Mouse (Mus musculus) neural tube, embryonic 10.5 days (tissue): ENCODE measurements around the gene Rgl3.

Experiments used
- DNase-seq: peaks from one replicate; pipeline ENCODE4 v3.0.0-alpha.2; 2017; ENCODE audit warnings: low spot score; ENCODE audit errors: extremely low spot score

The Rgl3 gene

DNA sequence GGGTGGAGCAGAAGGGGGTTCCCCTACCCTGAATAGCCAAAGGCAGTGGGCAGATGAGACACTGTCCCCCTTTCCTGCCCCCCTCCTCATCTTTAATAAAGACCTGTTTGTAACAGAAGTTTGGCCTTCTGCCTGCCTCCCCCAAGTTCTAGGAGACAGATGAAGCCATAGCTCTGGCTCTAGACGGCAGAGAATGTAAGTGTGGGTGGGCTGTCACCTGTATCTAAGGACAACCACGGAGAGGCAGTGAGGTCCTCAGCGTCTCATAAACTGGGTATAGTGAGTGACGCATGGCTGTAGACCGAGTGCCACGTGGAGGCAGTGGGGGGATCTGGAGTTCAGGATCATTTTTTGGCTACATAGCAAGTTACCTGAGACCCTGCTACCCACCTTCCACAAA, 40.5 kb downstream of the Rgl3 start:
- DNase-seq: no peak

DNA sequence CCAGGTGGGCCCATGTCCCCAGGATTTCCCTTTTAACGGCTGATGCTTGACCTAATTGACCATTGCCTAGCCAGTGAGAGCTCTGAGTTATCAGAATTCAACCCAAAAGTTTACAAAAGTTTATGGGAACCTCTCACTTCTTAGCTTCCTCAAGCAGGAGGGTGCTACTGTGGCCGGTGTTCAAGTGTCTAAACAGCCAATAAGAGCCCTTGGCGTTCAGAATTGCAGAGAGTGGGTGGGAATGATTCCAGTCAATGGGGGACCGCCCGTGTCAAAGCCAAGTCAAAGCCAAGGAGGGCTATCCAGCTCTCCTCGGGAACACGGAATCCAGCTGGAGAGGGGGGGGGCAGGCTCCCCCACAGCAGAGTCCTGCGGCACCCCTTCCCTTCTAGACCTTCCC, 41.1 kb downstream of the Rgl3 start:
- DNase-seq: no peak

DNA sequence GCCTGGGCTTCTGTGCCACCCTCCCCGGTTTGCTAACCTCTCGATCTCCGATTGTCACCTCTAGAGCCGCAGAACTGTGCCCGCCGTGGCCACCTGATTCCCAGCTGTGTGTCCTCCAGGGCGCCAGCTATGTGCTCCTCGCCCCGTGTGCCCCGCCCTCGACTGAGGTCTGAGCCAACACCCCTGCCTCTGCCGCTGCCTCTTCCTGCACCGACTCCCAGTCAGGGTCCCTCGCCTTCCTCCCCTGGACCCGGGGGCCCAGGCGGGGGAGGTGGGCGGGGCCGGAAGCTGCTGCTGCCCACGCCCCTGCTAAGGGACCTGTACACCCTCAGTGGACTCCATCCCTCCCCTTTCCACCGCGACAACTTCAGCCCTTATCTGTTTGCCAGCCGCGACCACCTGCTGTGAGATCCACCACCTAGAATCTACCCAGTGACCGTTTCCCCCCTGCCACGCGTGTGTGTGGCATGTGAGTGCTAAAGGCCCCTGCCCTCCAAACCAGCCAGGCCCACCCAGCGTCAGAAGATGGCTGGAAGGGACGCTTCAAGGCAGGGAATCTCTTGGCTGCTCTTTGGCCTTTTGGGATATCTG, 41.6 kb downstream of the Rgl3 start:
- DNase-seq: no peak

DNA sequence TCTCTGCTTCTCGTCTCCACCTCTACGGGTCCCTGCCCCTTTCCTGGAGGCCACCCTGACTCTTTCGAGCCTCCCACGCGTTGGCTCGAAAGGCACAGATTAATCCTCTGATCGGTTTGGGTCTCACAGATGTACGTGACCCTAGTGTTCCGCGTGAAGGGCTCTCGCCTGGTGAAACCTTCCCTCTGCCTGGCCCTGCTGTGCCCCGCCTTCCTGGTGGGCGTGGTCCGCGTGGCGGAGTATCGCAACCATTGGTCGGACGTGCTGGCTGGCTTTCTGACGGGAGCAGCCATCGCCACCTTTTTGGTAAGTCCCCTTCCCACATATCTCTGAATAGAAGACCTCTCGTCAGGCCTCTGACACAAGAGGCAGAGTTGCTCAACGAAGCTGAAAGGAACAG, 45.0 kb downstream of the Rgl3 start:
- peak; percentile 29 for DNase-seq

DNA sequence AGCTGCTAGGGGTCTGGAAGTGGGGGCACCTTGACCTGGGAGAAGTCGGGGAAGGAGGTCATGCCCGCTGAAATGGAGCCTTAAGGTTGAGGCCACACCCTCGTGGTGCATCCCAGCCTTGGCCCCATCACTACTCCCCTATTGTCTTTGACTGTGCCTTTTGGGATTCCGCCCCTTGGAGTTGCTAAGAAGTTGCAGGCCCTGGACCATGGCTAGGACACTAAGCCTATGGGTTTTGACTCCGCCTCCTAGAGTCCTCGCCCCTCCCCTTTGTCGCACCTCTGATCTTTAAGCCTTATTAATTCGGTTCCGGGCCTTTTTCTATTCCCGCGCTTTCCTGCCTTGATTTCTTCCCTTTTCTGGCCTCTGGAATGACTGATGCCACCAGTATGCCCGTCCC, 45.6 kb downstream of the Rgl3 start:
- no peak for DNase-seq

DNA sequence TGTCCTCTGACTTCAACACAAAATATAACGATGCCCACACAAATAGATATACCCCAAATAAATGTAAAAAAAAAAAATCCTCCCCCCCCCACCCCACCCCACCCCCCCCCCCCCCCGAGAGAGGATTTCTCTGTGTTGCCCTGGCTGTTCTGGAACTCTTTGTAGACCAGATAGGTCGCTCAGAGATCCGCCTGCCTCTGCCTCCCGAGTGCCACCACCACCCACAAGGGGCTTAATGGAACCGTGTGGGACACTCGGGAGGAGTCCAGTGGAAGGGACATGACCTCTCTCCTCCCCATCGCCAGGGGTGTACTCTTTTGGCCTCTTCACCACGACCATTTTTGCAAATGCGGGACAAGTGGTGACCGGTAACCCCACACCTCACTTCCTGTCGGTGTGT, 46.2 kb downstream of the Rgl3 start:
- DNase-seq: no peak

DNA sequence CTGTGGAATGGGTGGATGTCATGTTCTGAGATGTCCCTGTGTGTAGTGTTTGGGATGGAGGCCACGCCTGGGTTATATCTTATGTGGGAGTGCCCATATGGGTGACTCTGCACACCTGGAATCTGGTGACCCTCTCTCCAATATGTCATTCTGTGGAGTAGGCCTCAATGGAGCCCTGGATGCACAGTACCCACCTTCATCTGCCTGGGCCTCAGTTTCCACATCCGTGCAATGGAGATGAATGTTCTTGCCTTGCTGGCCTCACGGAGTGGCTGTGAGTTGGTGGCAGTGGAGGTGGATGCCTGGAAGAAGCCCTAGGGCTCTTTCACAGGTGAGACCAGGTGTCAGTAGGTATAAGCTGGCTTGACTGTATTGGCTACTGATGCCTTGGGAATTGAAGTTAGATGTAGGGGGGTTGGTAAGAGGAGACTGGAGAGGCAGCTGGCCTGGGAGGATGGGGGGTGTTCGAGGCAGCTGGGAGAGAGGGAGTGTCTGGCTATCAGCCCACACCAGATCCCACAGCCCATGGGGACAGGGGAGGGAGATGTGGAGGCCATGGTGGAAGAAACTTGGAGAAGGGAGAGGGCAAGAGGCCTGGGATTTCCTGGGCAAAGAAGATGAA, 50.9 kb downstream of the Rgl3 start:
- no peak for DNase-seq

DNA sequence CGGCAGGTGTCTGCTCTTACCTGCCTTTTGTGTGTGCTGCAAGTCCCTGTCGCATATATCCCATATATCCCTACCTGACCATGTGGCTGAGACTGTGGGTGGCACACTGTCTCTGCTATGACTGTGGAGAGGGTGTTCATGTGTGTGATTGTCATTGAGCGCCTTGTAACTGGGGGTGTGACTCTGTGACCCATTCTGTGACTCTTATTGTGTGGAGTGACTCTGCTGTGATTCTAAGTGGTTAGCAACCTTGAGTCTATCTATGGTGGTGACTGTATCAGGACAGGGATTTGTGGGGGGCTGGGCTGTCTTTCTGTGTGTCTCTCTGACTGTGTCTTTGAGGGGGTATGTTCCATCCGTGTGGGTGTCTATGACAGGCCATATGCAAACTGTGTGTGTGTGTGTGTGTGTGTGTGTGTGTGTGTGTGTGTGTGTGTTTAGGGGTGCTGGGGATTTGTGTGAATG, 51.5 kb downstream of the Rgl3 start:
- no peak for DNase-seq

DNA sequence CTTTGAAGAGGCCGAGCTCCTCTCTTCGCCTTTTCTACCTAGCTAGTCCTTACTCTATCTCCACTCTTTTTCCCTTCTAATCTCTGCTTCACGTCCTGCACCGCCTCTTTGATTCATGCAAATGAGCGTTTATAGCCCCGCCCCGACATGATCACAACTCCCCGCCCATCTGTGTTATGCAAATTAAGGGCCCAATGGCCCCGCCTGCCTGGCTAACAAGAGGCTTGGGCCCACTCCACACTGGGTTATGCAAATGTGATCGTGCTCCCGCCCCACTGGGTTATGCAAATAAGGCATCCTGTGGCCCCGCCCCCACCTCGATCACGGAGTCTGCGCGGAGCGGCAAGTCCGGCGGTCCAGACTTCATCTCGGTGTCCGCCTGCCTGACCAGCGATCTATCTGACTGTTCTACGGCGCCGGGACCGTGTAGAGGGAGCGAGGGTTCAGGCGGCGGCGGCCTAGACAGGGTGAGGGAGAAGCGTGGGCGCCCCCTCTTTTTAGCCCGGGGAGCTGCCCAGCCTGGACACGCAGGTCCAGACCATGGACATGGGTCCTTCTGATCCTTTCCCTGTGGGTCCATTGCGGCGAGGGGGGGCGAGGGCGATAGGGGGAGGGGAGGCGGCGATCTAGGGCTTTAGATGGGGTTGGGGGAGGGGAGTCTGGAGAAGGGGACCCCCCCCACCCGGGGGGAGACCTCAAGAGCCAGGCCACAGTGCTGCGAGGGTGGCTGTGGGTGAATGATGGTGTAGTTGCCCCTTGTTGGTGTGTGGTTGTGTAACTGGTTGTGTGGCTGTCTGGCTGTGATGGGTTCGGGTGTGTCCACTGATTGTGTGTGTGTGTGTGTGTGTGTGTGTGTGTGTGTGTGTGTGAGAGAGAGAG, 52.3 kb downstream of the Rgl3 start, which contains the start of gene Plppr2:
TSS of gene Plppr2 (plus strand) at position 342 of the 879 bp plus-strand sequence.
- DNase-seq: peak; percentile 96

DNA sequence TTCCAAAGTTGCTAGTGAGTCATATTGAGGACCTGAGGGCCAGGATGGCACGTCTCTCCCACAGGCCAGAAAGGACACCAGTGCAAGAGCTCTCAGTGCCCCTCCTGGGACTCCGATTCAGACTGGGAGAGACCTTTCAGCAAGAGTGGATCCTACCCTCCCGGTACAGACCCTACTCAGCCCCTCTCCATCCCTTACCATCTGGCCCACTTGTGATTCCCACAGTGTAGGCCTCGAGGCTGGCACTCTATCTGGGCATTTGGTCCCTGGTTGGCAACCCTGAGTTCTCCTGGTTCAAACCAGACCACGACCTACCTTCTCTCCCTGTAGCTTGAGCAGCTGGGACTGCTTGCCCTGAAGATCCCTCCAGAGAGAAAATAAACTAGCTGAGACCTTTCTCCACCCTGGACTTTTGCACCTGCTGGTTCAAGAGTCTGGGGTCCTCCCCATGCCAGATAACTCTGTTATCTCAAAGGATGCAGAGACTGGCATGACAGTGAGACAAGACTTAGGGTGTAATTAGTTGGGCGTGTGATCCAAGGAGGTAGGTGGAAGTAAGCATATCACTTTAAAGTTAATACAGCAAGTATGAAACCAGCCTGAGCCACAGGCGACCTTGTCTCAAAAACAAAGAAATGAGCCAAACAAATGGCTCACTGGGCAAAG, 53.6 kb downstream of the Rgl3 start:
- no peak for DNase-seq

DNA sequence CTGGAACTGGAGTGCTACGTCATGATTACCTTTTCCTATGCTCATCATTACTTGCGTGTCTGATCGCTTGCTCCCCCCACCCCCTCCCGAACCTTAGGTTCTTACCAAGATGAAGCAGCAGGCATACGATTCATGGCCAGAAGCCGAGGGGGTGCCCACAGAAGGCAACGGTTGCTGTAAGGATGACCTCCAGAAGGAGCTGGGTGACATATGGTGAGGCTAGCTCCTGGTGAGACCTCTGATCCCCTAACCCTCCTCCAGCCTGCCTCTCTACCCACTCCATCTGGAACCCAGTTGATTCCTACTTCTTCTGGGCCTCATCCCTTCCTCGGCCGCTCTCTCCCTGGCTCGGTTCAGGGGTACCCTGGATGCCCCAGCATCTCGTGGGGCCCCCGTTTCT, 55.2 kb downstream of the Rgl3 start:
- DNase-seq: no peak

DNA sequence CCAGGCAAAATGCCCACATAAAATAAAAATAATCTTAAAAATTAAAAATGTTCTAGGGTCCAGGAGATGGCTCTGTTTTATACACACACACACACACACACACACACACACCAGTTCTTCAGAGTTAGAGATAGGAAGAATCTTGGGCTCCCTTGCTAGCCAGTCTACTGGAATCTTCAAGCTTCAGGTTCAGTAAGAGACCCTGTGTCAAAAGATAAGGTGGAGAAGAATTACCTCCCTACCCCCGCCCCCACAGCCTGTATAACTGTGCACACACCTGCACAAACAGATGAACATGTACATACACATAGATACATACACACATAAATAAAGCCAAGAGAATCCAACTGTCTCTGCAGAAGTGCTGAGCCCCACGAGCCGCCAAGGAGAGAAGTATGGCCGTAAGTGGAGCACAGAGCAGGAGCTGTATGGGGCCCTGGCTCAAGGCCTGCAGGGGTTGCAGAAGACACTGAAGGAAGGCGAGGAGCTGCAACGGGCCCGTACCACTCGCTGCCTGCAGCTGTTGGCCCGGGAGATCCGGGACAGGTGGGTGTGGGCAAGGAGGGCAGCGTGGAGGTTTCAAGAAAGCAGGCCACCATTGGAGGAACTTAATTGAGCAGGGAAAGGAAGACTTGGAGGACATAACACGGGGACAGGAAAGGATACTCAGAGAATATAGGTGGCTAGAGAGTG, 56.7 kb downstream of the Rgl3 start:
- no peak for DNase-seq

DNA sequence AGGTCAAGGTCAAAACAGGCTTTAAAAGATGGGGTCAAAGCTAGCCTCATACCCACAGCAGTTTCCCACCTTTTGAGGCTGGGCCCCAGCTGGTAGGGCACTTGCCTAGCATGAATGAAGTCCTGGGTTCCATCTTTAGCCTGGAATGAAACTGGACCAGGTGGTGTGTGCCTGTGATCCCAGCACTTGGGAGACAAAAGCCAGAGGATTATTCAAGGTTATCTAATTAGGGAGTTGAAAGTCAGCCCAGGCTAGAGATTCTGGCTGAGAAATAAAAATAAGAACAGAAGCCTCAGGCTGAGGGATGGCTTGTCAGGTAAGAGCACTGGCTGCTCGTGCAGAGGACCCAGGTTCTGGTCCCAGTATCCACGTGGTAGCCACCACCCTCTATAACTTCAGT, 57.2 kb downstream of the Rgl3 start:
- DNase-seq: no peak

DNA sequence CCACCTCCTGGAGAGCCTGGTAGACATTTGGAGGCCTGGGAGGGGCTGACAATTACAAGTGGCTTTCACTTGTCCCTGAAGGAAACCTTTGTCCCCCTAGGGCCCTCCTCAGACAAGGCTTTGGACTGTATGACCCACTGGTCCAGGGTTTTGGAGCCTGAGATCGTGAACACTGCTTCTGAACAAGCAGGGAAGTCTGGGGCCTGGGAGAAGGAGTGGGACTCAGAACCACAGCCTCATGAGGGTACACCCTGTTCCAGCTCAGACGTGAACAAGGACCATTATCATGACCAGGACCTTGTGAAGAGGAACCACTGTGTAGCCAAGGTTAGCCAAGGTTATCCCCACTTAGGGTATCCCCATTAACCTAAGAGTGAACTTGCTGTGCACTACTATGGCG, 60.0 kb downstream of the Rgl3 start:
- no peak for DNase-seq

DNA sequence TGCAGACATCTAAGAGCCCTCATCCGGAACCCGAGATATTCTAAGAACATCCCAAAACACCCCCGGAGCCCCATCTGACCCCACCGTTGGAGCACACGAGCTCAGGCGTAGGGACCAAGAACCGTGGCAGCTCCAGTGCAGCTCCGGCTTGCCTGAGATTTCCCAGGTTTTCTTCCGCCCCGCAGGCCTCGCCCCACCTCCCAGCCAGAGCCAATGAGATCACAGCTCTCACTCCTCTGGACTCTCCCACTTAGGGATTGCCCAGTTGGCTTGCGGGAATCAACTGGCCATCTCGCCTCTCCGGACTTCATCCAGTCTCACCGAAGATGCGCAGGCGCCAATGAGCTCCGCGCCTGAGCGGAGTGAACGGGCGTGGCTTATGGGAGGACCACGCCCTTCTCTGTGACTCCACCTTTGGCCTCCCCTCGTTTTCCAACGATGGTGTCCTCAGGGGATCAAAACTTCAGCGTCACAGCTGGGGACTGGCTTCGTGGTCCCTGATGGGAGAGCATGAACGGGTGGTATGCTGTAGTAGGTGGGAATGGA, 62.0 kb downstream of the Rgl3 start, which contains the start of the genes Ccdc159 and Tmem205:
TSS of gene Ccdc159 (plus strand) at position 264 of the 546 bp plus-strand sequence.
TSS of gene Tmem205 (minus strand) at position 349 of the 546 bp plus-strand sequence.
- DNase-seq: peak; percentile 89

DNA sequence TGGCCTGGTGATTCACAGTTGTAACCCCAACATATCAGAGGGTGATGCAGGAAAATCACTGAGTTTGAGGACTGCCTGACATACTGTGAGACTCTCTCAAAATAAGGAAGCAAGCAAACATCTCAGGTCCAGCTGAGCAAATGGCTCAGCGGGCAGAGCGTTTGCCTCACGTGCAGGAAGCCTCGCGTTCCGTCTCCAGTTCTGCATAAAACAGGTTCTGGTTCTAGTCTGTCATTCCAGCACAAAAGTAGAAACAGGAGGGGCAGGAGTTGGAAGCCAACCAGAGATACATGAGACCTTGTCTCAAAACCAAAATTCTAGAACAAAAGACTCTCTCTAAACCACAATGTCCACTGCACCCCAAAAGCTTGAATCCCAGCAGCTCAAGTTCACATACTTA, 62.5 kb downstream of the Rgl3 start:
- DNase-seq: no peak

DNA sequence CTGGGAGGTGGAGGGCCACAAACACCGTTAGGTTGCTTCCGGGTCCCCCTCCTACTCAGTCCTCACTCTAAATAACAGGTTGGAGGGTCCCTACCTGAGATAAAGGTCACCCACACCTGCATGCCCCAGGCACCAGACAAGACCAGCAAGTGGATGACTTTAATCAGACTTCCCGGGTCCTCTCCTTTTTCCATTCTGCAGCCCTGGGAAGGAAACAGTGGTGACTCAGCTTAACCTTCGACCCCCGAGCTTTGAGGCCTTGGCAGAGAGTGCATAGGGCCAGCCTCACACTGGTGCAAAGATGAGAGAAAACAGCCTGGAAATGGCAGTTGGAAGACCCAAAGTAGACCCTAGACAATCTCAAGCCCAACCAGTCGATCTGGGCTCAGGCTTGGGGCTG, 63.1 kb downstream of the Rgl3 start:
- DNase-seq: no peak

DNA sequence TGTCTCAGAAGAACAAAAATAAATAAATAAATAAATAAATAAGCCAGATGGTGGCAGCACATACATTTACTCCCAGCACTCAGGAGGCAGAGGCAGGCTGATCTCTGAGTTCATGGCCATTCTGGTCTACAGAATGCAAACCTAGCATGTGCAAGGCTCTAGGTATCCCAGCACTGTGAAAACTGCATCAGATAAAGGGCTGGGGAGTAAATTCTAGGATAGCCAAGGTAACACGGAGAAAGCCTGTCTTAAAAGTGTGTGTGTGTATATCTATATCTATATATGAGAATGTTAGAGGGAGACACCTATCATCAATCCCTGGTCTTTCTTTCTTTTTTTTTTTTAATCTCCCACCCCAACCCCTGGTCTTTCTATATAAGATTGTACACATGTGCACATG, 63.7 kb downstream of the Rgl3 start:
- no peak for DNase-seq

DNA sequence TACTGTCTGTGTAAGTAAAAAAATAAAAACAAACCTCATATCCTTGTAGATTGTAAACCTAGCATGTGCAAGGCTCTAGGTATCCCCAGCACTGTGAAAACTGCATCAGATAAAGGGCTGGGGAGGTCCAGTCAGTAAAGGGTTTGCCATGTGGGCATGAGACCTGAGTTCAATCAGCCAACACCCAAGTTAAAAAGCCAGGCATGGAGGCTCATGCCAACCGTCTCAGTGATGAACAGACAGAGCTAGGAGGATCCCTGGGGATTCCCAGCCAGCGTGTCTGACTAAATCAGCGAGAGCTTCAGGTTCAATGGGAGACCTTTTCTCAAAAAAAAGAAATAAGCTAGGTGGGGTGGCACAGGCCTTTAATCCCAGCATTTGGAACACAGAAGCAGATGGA, 64.2 kb downstream of the Rgl3 start:
- DNase-seq: no peak

DNA sequence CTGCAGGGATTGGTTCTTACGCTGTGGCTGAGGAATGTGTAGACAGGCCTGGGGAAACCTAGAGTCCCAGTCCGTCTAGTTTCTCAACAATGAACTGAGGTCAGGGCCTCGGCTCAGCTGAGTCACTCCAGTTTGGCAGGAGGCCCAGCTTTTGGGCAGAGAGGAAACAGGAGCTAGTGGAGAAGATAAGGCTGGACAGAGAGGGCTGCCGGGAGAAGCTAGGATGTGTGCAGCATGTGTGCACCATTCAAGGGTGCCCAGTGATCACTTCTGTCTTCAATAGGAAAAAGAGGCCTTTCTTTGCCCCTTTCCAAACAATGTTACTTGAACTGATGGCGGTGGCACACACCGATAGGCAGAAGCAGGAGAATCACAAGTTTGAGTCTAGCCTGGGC, 65.2 kb downstream of the Rgl3 start:
- no peak for DNase-seq
